Mouse (Mus musculus) testis, adult 2 months (tissue): ENCODE measurements at regions not wholly inside any gene's neighbourhood (a gene's known extent, or its start where the extent isn't known, plus 50 kb on each side); places are given as distances from the start of the nearest gene placed in this dataset.

Source experiments
- H3K27ac ChIP-seq: fragments of 200-500 bp; 2 replicates; pipeline ENCODE4 v1.5.1; 2012; ENCODE audit warnings: low read depth, low read length; ENCODE audit not compliant: control insufficient read depth, insufficient read depth
- H3K27me3 ChIP-seq: fragments of 200-500 bp; 2 replicates; pipeline ENCODE4 v1.6.1; 2012; ENCODE audit warnings: mild to moderate bottlenecking, low read length, moderate library complexity; ENCODE audit not compliant: control insufficient read depth, insufficient read depth
- H3K36me3 ChIP-seq: fragments of 200-500 bp; 2 replicates; pipeline ENCODE4 v1.6.1; 2012; ENCODE audit warnings: mild to moderate bottlenecking, low read length; ENCODE audit not compliant: control insufficient read depth, insufficient read depth
- H3K4me1 ChIP-seq: fragments of 200-500 bp; 2 replicates; pipeline ENCODE4 v1.6.1; 2012; ENCODE audit warnings: low read length; ENCODE audit not compliant: control insufficient read depth, insufficient read depth
- H3K4me3 ChIP-seq: fragments of 200-500 bp; 2 replicates; pipeline ENCODE4 v1.5.1; 2012; ENCODE audit warnings: low read depth, mild to moderate bottlenecking, low read length, moderate library complexity, mixed read lengths; ENCODE audit not compliant: control insufficient read depth
- CTCF ChIP-seq: fragments of 200-500 bp; IDR thresholded peaks from 2 replicates; pipeline ENCODE4 v1.5.1; 2012; ENCODE audit warnings: low read depth, mild to moderate bottlenecking, inconsistent platforms, low read length, moderate library complexity; ENCODE audit not compliant: control insufficient read depth, insufficient read depth, insufficient replicate concordance
- POLR2A ChIP-seq: fragments of 200-500 bp; IDR thresholded peaks from 2 replicates; pipeline ENCODE4 v1.6.1; 2012; ENCODE audit warnings: low read depth, mild to moderate bottlenecking, inconsistent platforms, low read length, moderate library complexity; ENCODE audit not compliant: control insufficient read depth

DNA sequence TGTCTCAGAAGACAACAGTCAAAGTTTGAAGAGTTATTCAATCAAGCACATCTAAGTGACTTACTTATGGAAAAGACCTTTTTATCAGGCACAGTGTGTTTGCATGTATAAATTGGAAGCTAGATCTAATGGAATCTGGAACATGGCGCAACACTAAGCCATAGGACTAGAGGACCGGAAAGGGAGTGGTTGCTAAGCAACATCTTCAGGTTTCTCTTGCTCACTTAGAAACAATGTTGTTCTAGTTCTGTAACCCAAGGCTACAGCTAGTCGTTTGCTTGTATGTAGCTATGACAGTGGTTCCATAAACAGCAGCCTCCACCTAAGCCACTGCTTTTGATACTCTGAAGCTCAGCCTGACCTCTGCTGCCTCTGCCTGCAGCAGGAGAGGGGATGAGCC, 338.8 kb downstream of the Hs3st3b1 start:
- Histone ChIP-seq H3K4me3 (no peak overlapping the region), H3K36me3 (no peaks in the 10 kb centered on the region), H3K27me3 (no peaks in the 10 kb centered on the region), H3K4me1 (no peaks in the 10 kb centered on the region), H3K27ac (no peak overlapping the region)
- no peak for TF ChIP-seq POLR2A
- no peak for TF ChIP-seq CTCF

DNA sequence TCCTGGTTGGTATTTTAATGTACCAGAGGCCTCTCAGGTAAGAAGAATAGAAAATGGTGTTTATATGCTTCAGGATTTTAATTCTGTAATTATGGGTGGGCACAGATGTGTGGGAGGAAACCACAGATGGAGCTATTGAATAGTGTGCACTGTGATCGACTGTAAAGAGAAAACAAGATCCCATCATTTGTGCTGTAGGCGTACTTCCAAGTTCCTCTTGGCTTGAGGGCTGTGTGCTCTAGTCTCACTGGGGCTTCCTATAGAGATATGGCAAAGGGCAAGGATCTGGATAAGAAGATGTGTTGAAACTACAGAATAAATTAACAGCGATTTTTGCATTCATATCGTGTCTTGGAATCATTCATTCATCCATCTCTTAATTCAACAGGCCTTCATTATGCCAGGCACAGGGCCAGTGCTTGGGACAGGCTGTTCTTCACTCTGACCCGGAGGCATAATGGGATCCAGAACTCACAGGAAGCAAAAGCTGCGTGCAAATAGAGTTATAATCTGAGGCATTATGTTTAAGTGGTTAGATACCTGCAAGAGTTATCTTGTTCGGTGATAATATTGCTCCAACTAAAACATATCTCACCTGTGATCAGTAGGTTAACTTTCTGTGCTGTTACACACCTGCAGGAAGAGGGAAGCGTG, 336.7 kb downstream of the Hs3st3b1 start:
- Histone ChIP-seq H3K4me3 (no peak overlapping the region), H3K4me1 (no peaks in the 10 kb centered on the region), H3K36me3 (no peaks in the 10 kb centered on the region), H3K27ac (no peak overlapping the region), H3K27me3 (no peaks in the 10 kb centered on the region)
- TF ChIP-seq POLR2A (no peak), CTCF (no peak)

DNA sequence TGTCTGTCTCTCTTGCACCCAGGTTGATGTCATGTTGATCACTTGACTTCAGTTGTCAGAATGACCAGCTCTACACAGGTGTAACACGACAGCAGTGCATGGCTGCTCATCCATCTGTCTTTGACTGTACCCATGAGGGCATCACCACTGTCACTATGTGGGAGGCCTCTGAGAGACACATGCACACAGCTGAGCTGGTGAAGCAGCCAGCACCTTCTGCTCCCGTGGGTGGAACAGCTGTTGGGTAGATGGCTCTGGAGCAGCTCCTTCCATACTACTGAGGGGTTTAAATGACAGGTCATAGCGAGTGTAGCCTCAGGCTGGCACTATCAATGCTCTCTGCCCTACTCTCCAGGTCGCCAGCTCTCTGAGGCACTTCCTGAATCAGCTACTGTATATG, 301.9 kb downstream of the Hs3st3b1 start:
- no peaks in the 10 kb centered on the region for H3K27me3 ChIP-seq
- no peak overlapping the region for H3K4me3 ChIP-seq
- TF ChIP-seq POLR2A (no peak), CTCF (no peak)

GRCm38 (mm10) chr11:63630336-63630735, 291.8 kb downstream of the Hs3st3b1 start:
- H3K27ac ChIP-seq = no peak overlapping the region
- TF ChIP-seq CTCF = no peak
- TF ChIP-seq POLR2A = no peak
- no peaks in the 10 kb centered on the region for H3K36me3 ChIP-seq
- H3K27me3 ChIP-seq = no peaks in the 10 kb centered on the region
- no peak overlapping the region for H3K4me3 ChIP-seq
- no peaks in the 10 kb centered on the region for H3K4me1 ChIP-seq

More for the DNA sequence above, 301.9 kb downstream of the Hs3st3b1 start:
- H3K27ac ChIP-seq = no peak overlapping the region
- H3K36me3 ChIP-seq = no peaks in the 10 kb centered on the region
- no peaks in the 10 kb centered on the region for H3K4me1 ChIP-seq

DNA sequence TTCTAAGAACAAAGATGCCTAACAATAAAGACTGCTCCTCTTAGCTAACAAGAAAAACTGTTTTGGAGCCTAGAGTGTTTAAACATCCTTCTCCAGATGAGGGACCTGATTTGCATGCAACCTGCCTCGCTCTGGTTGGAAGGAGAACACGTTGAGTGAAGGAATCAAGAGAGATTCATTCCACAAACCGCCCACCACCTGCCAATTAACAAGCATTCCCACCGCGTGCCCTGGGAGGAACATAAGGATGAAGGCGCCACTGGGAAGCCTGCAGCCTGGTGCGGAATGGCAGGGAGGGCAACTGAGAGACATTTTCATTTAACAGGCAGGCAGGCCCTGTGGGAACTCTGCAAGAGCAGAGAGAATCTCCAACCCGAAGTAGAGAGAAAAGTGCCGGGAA, 265.0 kb downstream of the Hs3st3b1 start:
- no peak overlapping the region for H3K4me3 ChIP-seq
- H3K36me3 ChIP-seq = no peaks in the 10 kb centered on the region
- H3K27me3 ChIP-seq = no peaks in the 10 kb centered on the region
- TF ChIP-seq POLR2A (no peak), CTCF (no peak)
- H3K4me1 ChIP-seq = no peaks in the 10 kb centered on the region
- H3K27ac ChIP-seq = no peak overlapping the region

DNA sequence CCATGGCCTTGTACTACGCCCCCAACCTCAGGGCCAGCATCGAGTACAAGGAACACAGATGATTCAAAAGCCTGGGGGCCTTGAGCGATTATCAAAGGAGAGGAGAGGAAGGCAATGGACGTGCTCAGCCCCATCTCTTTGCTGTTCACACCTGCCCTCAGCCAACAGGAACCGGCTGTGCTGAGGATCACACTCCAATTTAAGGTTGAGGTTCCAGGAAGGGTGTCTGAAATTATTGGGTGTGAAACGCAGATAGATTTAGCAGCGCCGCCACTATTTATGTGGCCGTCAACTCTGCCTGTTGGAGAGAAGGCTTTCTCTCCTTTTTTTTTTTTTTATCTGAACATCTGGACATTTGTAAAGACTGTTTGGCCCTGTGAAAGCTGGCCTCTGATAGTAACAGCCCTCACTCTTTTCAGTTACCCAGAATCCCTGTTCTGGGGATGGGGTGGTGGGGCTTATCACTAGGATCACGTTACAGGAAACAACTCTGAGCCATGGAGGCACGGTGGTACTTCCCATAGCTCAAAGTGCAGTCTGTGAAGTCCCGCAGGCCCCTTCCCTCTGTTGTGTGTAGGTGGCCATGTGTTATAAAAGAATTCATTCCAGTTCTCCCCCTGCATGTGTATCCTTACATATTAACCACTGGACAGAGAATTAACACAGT, 256.7 kb downstream of the Hs3st3b1 start:
- Histone ChIP-seq H3K4me3 (no peak overlapping the region), H3K4me1 (no peaks in the 10 kb centered on the region), H3K36me3 (no peaks in the 10 kb centered on the region), H3K27me3 (no peaks in the 10 kb centered on the region), H3K27ac (no peak overlapping the region)
- no peak for TF ChIP-seq CTCF
- no peak for TF ChIP-seq POLR2A

GRCm38 (mm10) chr11:63670477-63670876, 251.6 kb downstream of the Hs3st3b1 start:
- H3K36me3 ChIP-seq = no peaks in the 10 kb centered on the region
- H3K27me3 ChIP-seq = no peaks in the 10 kb centered on the region
- H3K27ac ChIP-seq = no peak overlapping the region
- H3K4me1 ChIP-seq = no peaks in the 10 kb centered on the region
- TF ChIP-seq POLR2A = no peak
- TF ChIP-seq CTCF = no peak
- no peak overlapping the region for H3K4me3 ChIP-seq

GRCm38 (mm10) chr11:63671816-63672215, 250.3 kb downstream of the Hs3st3b1 start:
- H3K36me3 ChIP-seq = no peaks in the 10 kb centered on the region
- no peak overlapping the region for H3K4me3 ChIP-seq
- TF ChIP-seq CTCF (no peak), POLR2A (no peak)
- H3K27me3 ChIP-seq = no peaks in the 10 kb centered on the region
- H3K4me1 ChIP-seq = no peaks in the 10 kb centered on the region
- H3K27ac ChIP-seq = no peak overlapping the region
